Mouse (Mus musculus): ENCODE results near the gene Napsa. TPM values are rescaled to one million over a fixed set of nuclear protein-coding genes. Genes with fewer than 3 reads are reported as not detected.

The Napsa gene
- polyA plus RNA-seq (2014; fragmentation: Illumina TruSeq; extraction: RNeasy Lipid Tissue Mini Kit (QIAGEN cat#74804); ENCODE audit: insufficient read depth, low read depth, low replicate concordance), result 354 TPM

DNA sequence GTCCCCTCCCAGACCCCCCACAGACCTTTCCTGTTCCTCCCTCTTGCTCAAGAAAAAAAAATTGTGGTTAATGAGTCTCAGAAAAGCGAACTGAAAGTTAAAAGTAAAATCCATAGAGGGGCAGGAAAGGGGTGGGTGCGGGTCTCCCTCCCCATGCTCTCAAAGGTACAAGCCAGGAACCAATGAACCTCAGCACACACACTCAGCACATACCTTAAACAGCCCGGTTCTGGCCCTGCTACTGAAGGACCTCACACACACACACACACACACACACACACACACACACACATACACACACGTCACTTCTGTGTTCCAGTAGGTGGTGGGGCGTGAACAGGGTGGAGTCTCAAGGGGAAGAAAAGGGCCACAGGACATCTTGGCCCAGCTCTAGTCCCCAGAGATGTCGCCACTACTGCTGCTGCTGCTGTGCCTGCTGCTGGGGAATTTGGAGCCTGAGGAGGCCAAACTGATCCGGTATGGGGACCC lies at the start of gene Napsa:
Gene Napsa (plus strand): TSS at position 168 of the 489 bp plus-strand sequence.

DNA sequence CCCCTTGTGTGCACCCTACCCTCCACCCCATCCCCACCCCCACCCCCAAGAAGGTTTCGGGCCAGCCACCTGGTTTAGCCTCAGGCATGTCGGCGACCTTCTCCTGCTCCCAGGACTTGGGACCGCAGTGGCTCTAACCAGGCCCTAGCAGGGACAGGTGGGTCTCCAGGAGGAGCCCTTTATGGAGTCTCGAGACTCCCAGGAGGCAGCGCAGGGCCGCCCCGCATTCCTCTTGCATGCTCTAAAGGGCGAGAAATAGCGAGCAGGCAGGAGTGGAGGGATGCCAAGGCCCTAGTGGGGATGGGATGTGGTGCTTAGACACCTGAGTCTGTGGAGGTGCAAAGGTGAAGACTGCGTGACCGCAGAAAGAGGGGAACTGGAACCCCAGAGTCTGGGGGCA lies 47.7 kb upstream of the Napsa start, which contains the start of gene Mybpc2:
Gene Mybpc2 (minus strand): TSS at position 155 of the 400 bp plus-strand sequence.

DNA sequence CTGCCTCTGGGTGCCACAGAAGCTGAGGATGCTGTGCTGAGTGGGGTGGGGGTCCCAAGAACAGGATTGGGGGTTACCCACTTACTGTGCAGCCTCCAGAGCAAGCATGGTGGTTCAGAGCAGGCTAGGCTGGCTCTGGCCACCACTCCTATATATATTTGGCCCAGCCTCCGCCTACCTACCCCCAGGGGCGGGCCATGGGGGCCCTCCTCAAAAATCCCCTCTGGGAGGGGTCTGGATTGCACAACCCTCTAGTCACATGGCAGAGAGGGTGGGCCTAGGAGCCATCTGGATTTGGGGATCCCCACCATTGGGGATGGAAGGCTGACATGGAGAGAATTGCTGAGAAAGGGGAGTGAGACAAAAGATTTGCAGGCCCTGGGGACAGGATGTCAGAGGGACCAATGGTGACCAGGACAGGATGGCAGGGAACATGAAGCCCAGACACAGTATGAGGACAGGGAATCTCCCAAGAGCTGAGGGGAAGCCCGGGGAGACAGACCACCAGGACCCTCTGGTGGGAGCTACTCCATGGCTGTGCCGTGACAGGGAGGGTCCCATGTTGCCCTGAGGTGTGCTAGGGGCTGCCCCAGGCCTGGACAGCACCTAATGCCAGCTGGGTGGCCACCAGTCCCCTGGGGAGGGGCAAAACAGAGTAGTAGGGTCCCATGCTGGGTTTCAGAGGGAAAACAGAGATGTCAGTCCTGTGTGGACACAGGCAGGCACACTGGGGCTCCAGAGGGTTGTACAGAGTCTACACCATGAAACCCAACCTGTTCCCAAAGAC lies 40.0 kb upstream of the Napsa start, which contains the start of gene Spib:
Gene Spib (minus strand): TSS at position 126 of the 787 bp plus-strand sequence.

DNA sequence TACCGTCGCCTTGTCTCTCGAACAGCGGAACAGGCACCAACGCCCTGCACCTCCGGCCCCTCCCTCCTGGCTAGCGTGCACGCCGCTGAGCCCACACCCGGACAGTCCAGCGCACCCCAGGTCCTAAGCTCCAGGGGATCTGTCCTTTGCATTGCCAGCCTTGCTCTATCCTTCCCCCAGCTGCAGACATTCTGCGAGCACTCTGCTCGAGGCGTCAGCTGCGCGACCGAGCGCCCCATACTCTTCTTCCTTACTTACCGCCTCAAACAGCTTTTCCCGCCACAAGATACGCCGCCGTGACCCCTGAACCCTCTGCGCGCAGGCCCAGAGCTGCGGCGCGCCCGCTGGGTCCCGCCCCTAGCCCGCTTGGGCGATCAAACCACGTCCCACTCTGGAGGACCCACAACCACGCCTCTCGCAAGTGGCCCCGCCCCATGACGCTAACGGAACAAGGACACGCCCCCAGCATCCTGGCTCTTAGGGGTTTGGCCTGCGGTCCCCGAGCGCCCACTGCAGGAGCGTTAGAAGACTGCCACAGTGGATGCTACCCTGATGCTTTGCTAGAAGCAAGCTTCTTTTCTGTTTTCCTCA lies 23.6 kb upstream of the Napsa start, which contains the start of gene Pold1:
Gene Pold1 (minus strand): TSS at position 353 of the 591 bp plus-strand sequence.

DNA sequence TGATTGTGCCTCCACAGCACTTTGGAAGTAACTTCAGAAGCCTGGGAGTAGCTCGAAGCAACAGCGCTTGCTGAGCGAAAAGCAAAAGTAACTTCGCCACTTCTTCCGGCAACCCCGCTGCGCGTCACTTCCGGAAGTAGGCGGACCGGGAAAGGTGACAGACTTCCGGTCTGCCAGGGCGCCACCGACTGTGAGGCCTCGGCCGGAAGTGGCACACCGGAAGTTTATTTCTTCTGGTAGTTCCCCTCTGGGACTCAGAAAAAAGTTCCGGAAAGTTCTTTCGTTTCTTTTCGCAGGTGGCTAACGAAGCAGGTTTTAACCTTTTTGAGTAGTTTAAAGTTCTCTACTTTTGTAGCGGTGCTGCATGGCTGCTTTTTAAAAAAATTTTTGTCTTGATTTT lies 18.4 kb upstream of the Napsa start, which contains the start of gene Nr1h2:
Gene Nr1h2 (minus strand): TSS at position 126 of the 400 bp plus-strand sequence.

DNA sequence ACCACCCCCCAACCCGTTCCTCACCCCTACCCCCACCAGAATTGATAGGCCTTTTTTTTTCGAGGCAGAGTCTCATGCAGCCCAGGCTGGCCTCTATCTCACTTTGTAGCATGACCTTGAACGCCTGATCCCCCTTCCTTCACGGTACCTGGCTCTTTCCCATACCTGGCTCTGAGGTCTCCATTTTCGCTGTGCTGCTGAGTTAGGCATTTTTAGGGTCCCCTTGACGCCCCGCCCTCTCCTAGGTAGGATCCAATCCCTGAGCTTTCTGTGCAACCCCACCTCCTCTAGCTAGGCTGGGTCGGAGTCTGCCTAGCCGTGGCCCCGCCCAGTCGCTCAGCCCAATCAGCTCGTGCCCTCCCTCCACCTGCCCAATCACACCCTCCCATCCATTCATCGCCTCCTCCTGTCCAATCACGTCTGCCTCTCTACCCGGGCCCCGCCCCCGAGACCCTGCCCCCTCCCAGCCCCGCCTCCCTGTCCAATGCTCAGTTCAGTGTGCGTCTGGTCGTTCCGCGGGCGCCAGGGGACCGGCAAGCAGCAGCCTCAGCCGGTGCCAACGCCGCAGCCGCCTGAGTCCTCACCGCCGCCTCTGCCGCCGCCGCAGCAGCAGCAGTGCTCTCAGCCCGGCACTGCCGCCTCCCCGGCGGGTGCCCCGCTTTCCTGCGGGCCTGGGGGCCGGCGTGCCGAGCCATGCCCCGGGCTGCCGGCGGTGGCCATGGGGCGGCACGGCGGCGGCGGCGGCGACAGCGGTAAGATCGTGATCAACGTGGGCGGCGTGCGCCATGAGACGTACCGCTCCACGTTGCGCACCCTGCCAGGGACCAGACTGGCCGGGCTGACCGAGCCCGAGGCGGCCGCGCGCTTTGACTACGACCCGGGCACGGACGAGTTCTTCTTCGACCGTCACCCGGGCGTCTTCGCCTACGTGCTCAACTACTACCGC lies 18.5 kb downstream of the Napsa start, which contains the start of gene Kcnc3:
Gene Kcnc3 (plus strand): TSS at position 263 of the 946 bp plus-strand sequence.

Other genes with a start within 250 kb of the Napsa start
- 1.0 TPM for gene Syt3, start 188.3 kb upstream of the Napsa start, polyA plus RNA-seq (2014; fragmentation: Illumina TruSeq; extraction: RNeasy Lipid Tissue Mini Kit (QIAGEN cat#74804); ENCODE audit: insufficient read depth, low read depth, low replicate concordance)
- gene 1700008O03Rik, start 186.6 kb upstream of the Napsa start, polyA plus RNA-seq (2014; fragmentation: Illumina TruSeq; extraction: RNeasy Lipid Tissue Mini Kit (QIAGEN cat#74804); ENCODE audit: insufficient read depth, low read depth, low replicate concordance), result 0.41 TPM
- gene Lrrc4b, start 143.4 kb upstream of the Napsa start, polyA plus RNA-seq (2014; fragmentation: Illumina TruSeq; extraction: RNeasy Lipid Tissue Mini Kit (QIAGEN cat#74804); ENCODE audit: insufficient read depth, low read depth, low replicate concordance), result 0.48 TPM
- gene Aspdh, start 107.0 kb upstream of the Napsa start, polyA plus RNA-seq (2014; fragmentation: Illumina TruSeq; extraction: RNeasy Lipid Tissue Mini Kit (QIAGEN cat#74804); ENCODE audit: insufficient read depth, low read depth, low replicate concordance), result not detected
- gene Josd2, start 104.4 kb upstream of the Napsa start, polyA plus RNA-seq (2014; fragmentation: Illumina TruSeq; extraction: RNeasy Lipid Tissue Mini Kit (QIAGEN cat#74804); ENCODE audit: insufficient read depth, low read depth, low replicate concordance), result 66.0 TPM
- gene Emc10, start 75.9 kb upstream of the Napsa start, polyA plus RNA-seq (2014; fragmentation: Illumina TruSeq; extraction: RNeasy Lipid Tissue Mini Kit (QIAGEN cat#74804); ENCODE audit: insufficient read depth, low read depth, low replicate concordance), result 83.9 TPM
- 2.5 TPM for gene Fam71e1, start 75.8 kb upstream of the Napsa start, polyA plus RNA-seq (2014; fragmentation: Illumina TruSeq; extraction: RNeasy Lipid Tissue Mini Kit (QIAGEN cat#74804); ENCODE audit: insufficient read depth, low read depth, low replicate concordance)
- gene Mybpc2, start 47.7 kb upstream of the Napsa start, polyA plus RNA-seq (2014; fragmentation: Illumina TruSeq; extraction: RNeasy Lipid Tissue Mini Kit (QIAGEN cat#74804); ENCODE audit: insufficient read depth, low read depth, low replicate concordance), result 0.92 TPM
- gene Spib, start 40.3 kb upstream of the Napsa start, polyA plus RNA-seq (2014; fragmentation: Illumina TruSeq; extraction: RNeasy Lipid Tissue Mini Kit (QIAGEN cat#74804); ENCODE audit: insufficient read depth, low read depth, low replicate concordance), result 10.6 TPM
- gene Pold1, start 23.5 kb upstream of the Napsa start, polyA plus RNA-seq (2014; fragmentation: Illumina TruSeq; extraction: RNeasy Lipid Tissue Mini Kit (QIAGEN cat#74804); ENCODE audit: insufficient read depth, low read depth, low replicate concordance), result 16.2 TPM
- gene Nr1h2, start 18.4 kb upstream of the Napsa start, polyA plus RNA-seq (2014; fragmentation: Illumina TruSeq; extraction: RNeasy Lipid Tissue Mini Kit (QIAGEN cat#74804); ENCODE audit: insufficient read depth, low read depth, low replicate concordance), result 56.8 TPM
- 4.2 TPM for gene Kcnc3, start 18.3 kb downstream of the Napsa start, polyA plus RNA-seq (2014; fragmentation: Illumina TruSeq; extraction: RNeasy Lipid Tissue Mini Kit (QIAGEN cat#74804); ENCODE audit: insufficient read depth, low read depth, low replicate concordance)
- gene Myh14, start 98.5 kb downstream of the Napsa start, polyA plus RNA-seq (2014; fragmentation: Illumina TruSeq; extraction: RNeasy Lipid Tissue Mini Kit (QIAGEN cat#74804); ENCODE audit: insufficient read depth, low read depth, low replicate concordance), result 136 TPM
- gene Izumo2, start 136.4 kb downstream of the Napsa start, polyA plus RNA-seq (2014; fragmentation: Illumina TruSeq; extraction: RNeasy Lipid Tissue Mini Kit (QIAGEN cat#74804); ENCODE audit: insufficient read depth, low read depth, low replicate concordance), result not detected
- 29.2 TPM for gene Vrk3, start 176.0 kb downstream of the Napsa start, polyA plus RNA-seq (2014; fragmentation: Illumina TruSeq; extraction: RNeasy Lipid Tissue Mini Kit (QIAGEN cat#74804); ENCODE audit: insufficient read depth, low read depth, low replicate concordance)
- gene Zfp473, start 178.7 kb downstream of the Napsa start, polyA plus RNA-seq (2014; fragmentation: Illumina TruSeq; extraction: RNeasy Lipid Tissue Mini Kit (QIAGEN cat#74804); ENCODE audit: insufficient read depth, low read depth, low replicate concordance), result 0.11 TPM
- 14.9 TPM for gene Nup62, start 243.7 kb downstream of the Napsa start, polyA plus RNA-seq (2014; fragmentation: Illumina TruSeq; extraction: RNeasy Lipid Tissue Mini Kit (QIAGEN cat#74804); ENCODE audit: insufficient read depth, low read depth, low replicate concordance)
- gene Il4i1, start 244.0 kb downstream of the Napsa start, polyA plus RNA-seq (2014; fragmentation: Illumina TruSeq; extraction: RNeasy Lipid Tissue Mini Kit (QIAGEN cat#74804); ENCODE audit: insufficient read depth, low read depth, low replicate concordance), result 3.1 TPM
- 83.0 TPM for gene Atf5, start 244.3 kb downstream of the Napsa start, polyA plus RNA-seq (2014; fragmentation: Illumina TruSeq; extraction: RNeasy Lipid Tissue Mini Kit (QIAGEN cat#74804); ENCODE audit: insufficient read depth, low read depth, low replicate concordance)

All from lung, adult 10 weeks (tissue).